Mouse (Mus musculus) CH12.LX (cell line): ENCODE data around the gene Samd1. TPM values are rescaled to one million over a fixed set of nuclear protein-coding genes. Genes with fewer than 3 reads are reported as not detected.

Experiments used
- DNase-seq: peaks from one replicate; pipeline ENCODE4 v3.0.0-alpha.2; 2013; ENCODE audit errors: extremely low read depth
- H3K27ac ChIP-seq: 2 replicates; pipeline ENCODE4 v1.5.1; 2012; ENCODE audit warnings: low read depth, mild to moderate bottlenecking, control low read depth, moderate library complexity; ENCODE audit not compliant: insufficient read depth
- H3K27me3 ChIP-seq: replicated peaks from 2 replicates; pipeline ENCODE3; 2012; ENCODE audit warnings: inconsistent platforms
- H3K36me3 ChIP-seq, 2 experiments: replicated peaks in 1 of 2; 2 replicates each; pipeline versions ENCODE3 to v1.6.1; 2012; ENCODE audit warnings: inconsistent platforms in 1 of 2, low read length in 1 of 2, mild to moderate bottlenecking in 1 of 2, mixed read lengths in 1 of 2, moderate library complexity in 1 of 2; ENCODE audit not compliant: control insufficient read depth in 1 of 2, insufficient read depth in 1 of 2
- H3K4me1 ChIP-seq, 2 experiments: 2 replicates each; pipeline ENCODE4 v1.6.1; 2012; ENCODE audit warnings: inconsistent platforms in 1 of 2, moderate library complexity in 1 of 2; ENCODE audit not compliant: insufficient read depth in 2 of 2, control insufficient read depth in 1 of 2
- H3K4me2 ChIP-seq: 2 replicates; pipeline ENCODE4 v1.6.1; 2012; ENCODE audit warnings: low read depth, mild to moderate bottlenecking, control low read depth; ENCODE audit not compliant: poor library complexity, insufficient read depth, severe bottlenecking
- H3K4me3 ChIP-seq, 3 experiments: fragments of 150-350 bp in 1 of 3; sonication (generic) in 1 of 3; replicated peaks in 1 of 3; 2 replicates each; pipeline versions ENCODE3 to v1.5.1; 2011 to 2012; ENCODE audit warnings: low read depth in 2 of 3, low read length in 2 of 3, mild to moderate bottlenecking in 2 of 3, moderate library complexity in 2 of 3, control low read depth in 1 of 3, improper control_type of control experiment in 1 of 3, inconsistent platforms in 1 of 3, mixed read lengths in 1 of 3; ENCODE audit not compliant: poor library complexity in 1 of 3
- H3K79me2 ChIP-seq: replicated peaks from 2 replicates; pipeline ENCODE4 v1.6.1; 2012; ENCODE audit warnings: mild to moderate bottlenecking, moderate library complexity; ENCODE audit not compliant: control insufficient read depth, poor library complexity, insufficient read depth, severe bottlenecking; ENCODE audit errors: extremely low read depth
- H3K9ac ChIP-seq: 2 replicates; pipeline ENCODE4 v1.6.1; 2012; ENCODE audit warnings: low read depth, mild to moderate bottlenecking, control low read depth, moderate library complexity; ENCODE audit not compliant: insufficient read depth
- H3K9me3 ChIP-seq: replicated peaks from 2 replicates; pipeline ENCODE3; 2012; ENCODE audit warnings: low read length, inconsistent platforms, mixed read lengths
- CHD1 ChIP-seq: IDR thresholded peaks from 2 replicates; pipeline ENCODE4 v1.6.1; 2012; ENCODE audit warnings: low read depth, low read length, improper control_type of control experiment, inconsistent platforms
- CTCF ChIP-seq, 2 experiments: IDR thresholded peaks in 1 of 2; conservative IDR thresholded peaks in 1 of 2; 2 replicates each; pipeline ENCODE4 v1.5.1; 2011 to 2012; ENCODE audit warnings: low read depth in 2 of 2, low read length in 2 of 2, improper control_type of control experiment in 1 of 2, inconsistent platforms in 1 of 2, mild to moderate bottlenecking in 1 of 2, moderate library complexity in 1 of 2
- ELF1 ChIP-seq: IDR thresholded peaks from 2 replicates; pipeline ENCODE4 v1.6.1; 2014; ENCODE audit warnings: low read depth, mild to moderate bottlenecking, inconsistent platforms, low read length, improper control_type of control experiment
- EP300 ChIP-seq: IDR thresholded peaks from 2 replicates; pipeline ENCODE4 v1.6.1; 2011; ENCODE audit warnings: low read length, improper control_type of control experiment
- ETS1 ChIP-seq: conservative IDR thresholded peaks from 2 replicates; pipeline ENCODE4 v1.6.1; 2012; ENCODE audit warnings: low read depth, mild to moderate bottlenecking, inconsistent platforms, low read length, improper control_type of control experiment, moderate library complexity
- IRF4 ChIP-seq: IDR thresholded peaks from 2 replicates; pipeline ENCODE4 v1.6.1; 2014; ENCODE audit warnings: low read depth, mild to moderate bottlenecking, inconsistent platforms, low read length, improper control_type of control experiment
- JUND ChIP-seq: conservative IDR thresholded peaks from 2 replicates; pipeline ENCODE4 v1.6.1; 2011; ENCODE audit warnings: low read depth, low read length, improper control_type of control experiment
- KAT2A ChIP-seq: IDR thresholded peaks from 2 replicates; pipeline ENCODE4 v1.6.1; 2012; ENCODE audit warnings: low read length, improper control_type of control experiment, inconsistent platforms; ENCODE audit not compliant: insufficient replicate concordance
- MAFK ChIP-seq: IDR thresholded peaks from 2 replicates; pipeline ENCODE4 v1.6.1; 2011; ENCODE audit warnings: low read length, improper control_type of control experiment; ENCODE audit not compliant: insufficient replicate concordance
- MAX ChIP-seq: IDR thresholded peaks from 2 replicates; pipeline ENCODE4 v1.6.1; 2011; ENCODE audit warnings: low read length, improper control_type of control experiment
- MAZ ChIP-seq: IDR thresholded peaks from 2 replicates; pipeline ENCODE4 v1.6.1; 2012; ENCODE audit warnings: low read depth, mild to moderate bottlenecking, inconsistent platforms, low read length, improper control_type of control experiment, moderate library complexity
- MEF2A ChIP-seq: IDR thresholded peaks from 2 replicates; pipeline ENCODE4 v1.6.1; 2014; ENCODE audit warnings: low read depth, mild to moderate bottlenecking, inconsistent platforms, low read length, improper control_type of control experiment, borderline replicate concordance
- MXI1 ChIP-seq: IDR thresholded peaks from 2 replicates; pipeline ENCODE4 v1.6.1; 2011; ENCODE audit warnings: mild to moderate bottlenecking, low read depth, low read length, improper control_type of control experiment
- MYC ChIP-seq: IDR thresholded peaks from 2 replicates; pipeline ENCODE4 v1.6.1; 2011; ENCODE audit warnings: low read depth, mild to moderate bottlenecking, improper control_type of control experiment, low read length
- NELFE ChIP-seq: IDR thresholded peaks from 2 replicates; pipeline ENCODE4 v1.6.1; 2011; ENCODE audit warnings: low read depth, low read length, improper control_type of control experiment
- PAX5 ChIP-seq: IDR thresholded peaks from 2 replicates; pipeline ENCODE4 v1.6.1; 2012; ENCODE audit warnings: low read length, inconsistent platforms, mixed read lengths
- POLR2AphosphoS2 ChIP-seq: IDR thresholded peaks from 2 replicates; pipeline ENCODE4 v1.6.1; 2011; ENCODE audit warnings: low read depth, low read length, improper control_type of control experiment
- RAD21 ChIP-seq: IDR thresholded peaks from 2 replicates; pipeline ENCODE4 v1.6.1; 2011; ENCODE audit warnings: low read depth, mild to moderate bottlenecking, low read length, improper control_type of control experiment, moderate library complexity
- RCOR1 ChIP-seq: conservative IDR thresholded peaks from 2 replicates; pipeline ENCODE4 v1.6.1; 2012; ENCODE audit warnings: low read depth, mild to moderate bottlenecking, inconsistent platforms, low read length, improper control_type of control experiment
- SMC3 ChIP-seq: IDR thresholded peaks from 2 replicates; pipeline ENCODE4 v1.6.1; 2011; ENCODE audit warnings: low read depth, low read length, improper control_type of control experiment
- TCF12 ChIP-seq: IDR thresholded peaks from 2 replicates; pipeline ENCODE4 v1.6.1; 2014; ENCODE audit warnings: low read depth, mild to moderate bottlenecking, inconsistent platforms, low read length, improper control_type of control experiment
- ZKSCAN1 ChIP-seq: IDR thresholded peaks from 2 replicates; pipeline ENCODE4 v1.6.1; 2012; ENCODE audit warnings: low read depth, inconsistent platforms, low read length, improper control_type of control experiment, borderline replicate concordance
- ZMIZ1 ChIP-seq: IDR thresholded peaks from 2 replicates; pipeline ENCODE4 v1.6.1; 2012; ENCODE audit warnings: low read depth, mild to moderate bottlenecking, inconsistent platforms, low read length, improper control_type of control experiment
- dilution Hi-C: fragments of 300-500 bp; cut with MboI; formaldehyde crosslinking; loops from 2 replicates; pipeline ENCODE4 v1.14.3; 2020; ENCODE audit warnings: low sequenced_read_pairs; ENCODE audit not compliant: extremely low pct_unique_long_range_greater_than_20kb, extremely low pct_ligation_motif_present
- in situ Hi-C: fragments of 300-500 bp; cut with MboI; formaldehyde crosslinking; loops from 3 replicates; pipeline ENCODE4 v1.14.3; 2019; ENCODE audit warnings: low sequenced_read_pairs, low pct_ligation_motif_present, low pct_unique_long_range_greater_than_20kb, mixed read lengths
- polyA plus RNA-seq: library from polyadenylated mRNA; unstranded; fragments of >175 nt; gene quantifications from 2 replicates; pipeline ENCODE4 v1.2.1, GENCODE M21; 2012; ENCODE audit warnings: low read depth; ENCODE audit not compliant: insufficient read length
- total RNA-seq, 2 experiments: library from RNA; depleted of rRNA; stranded (reverse); fragments of 300-350 nt in 1 of 2; fragments of >200 nt in 1 of 2; gene quantifications; 2 replicates each; pipeline ENCODE4 v1.2.3; 2012 to 2014

Gene Samd1
- total and polyA plus RNA-seq, 3 experiments, result 42.1 to 54.5 (median 42.3) TPM

DNA sequence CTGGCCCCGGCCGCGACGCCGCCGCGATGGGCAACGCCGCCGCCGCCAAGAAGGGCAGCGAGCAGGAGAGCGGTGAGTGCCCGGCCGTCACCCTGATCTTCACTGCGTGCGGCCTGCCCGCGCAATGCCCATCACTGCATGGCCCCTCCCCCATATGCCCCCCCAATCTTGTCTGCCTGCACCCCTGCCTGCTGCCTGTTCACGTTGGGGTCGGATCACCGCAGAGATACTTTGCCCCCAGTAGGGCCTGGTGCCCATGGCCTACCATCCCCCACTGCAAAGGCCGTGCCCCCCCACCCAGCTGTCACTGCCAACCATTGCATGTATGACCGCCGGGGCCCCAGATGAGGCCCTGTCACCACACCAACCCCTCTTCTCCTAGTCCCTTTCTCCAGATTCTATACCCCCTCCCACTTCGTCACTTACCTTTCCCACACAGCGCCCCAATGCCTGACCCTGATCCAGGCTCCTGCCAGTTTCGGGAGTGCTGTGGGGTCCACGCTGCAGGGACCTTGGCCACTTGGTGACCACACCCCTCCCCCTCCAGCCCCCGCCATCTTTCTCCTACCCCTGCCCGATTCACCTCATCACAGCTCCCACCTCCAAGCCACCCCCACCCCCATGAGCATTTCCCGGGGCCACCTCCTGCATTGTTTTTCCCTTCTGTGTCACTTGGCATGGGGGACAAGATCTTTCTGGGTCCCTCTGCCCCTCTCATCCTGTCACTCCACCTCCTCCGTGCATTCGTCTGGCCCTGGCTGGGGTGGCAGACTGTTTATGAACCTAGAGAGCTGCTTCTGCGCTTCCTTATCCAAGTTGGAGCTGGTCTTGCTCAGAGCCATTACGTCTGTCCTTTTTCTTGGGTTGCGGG, 24.1 kb upstream of the Samd1 start:
- in situ Hi-C loops, result no loop called here
- Histone ChIP-seq H3K36me3 (peaks cover 12 to 33% of the 10 kb centered on the region in 2 experiments), H3K79me2 (peaks cover 4% of the 10 kb centered on the region; the same call in 1 of the 2 replicates), H3K9ac (peak overlapping the region; percentile 72), H3K4me2 (peak overlapping the region; percentile 93), H3K4me3 (peak overlapping the region; percentile 66 to 99 (median 82)), H3K4me1 (peaks cover 12 to 43% of the 10 kb centered on the region in 2 experiments), H3K9me3 (no peaks in the 10 kb centered on the region), H3K27me3 (no peaks in the 10 kb centered on the region), H3K27ac (peak overlapping the region; percentile 7; the same call in 1 of the 2 replicates)
- dilution Hi-C loops, result no loop called here
- TF ChIP-seq MYC, result no peak
- no peak for TF ChIP-seq ZMIZ1
- TF ChIP-seq EP300, result no peak
- TF ChIP-seq NELFE, result 0 out of 2 replicates have a peak, but pooled peaks have one; percentile 5
- no peak for TF ChIP-seq POLR2AphosphoS2
- no peak for DNase-seq

DNA sequence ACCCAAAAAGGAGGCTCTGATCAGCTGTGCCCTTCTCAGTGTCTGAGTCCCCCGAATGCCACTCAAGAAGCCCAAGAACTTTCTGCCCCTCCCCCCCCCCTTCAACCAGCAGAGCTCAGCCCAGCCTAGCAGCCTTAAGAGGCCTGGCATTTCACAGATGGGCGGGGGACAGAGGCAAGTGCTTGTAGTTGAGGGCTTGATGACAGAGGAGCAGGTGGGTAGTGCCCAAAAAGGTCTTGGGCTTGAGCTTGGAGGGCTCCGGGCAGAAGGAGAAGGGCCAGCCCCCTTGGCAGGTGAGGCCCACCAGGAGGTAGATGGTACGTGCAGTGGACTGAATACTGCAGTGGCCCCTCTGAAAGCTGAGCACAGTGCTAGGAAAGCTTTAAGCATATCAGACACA, 23.0 kb upstream of the Samd1 start:
- Histone ChIP-seq H3K4me2 (no peak overlapping the region), H3K27ac (no peak overlapping the region), H3K9ac (no peak overlapping the region), H3K9me3 (no peaks in the 10 kb centered on the region), H3K27me3 (no peaks in the 10 kb centered on the region), H3K79me2 (peaks cover 4% of the 10 kb centered on the region; the same call in 1 of the 2 replicates), H3K36me3 (peaks cover 4 to 27% of the 10 kb centered on the region in 2 experiments), H3K4me1 (peaks cover 12 to 45% of the 10 kb centered on the region in 2 experiments), H3K4me3 (no peak overlapping the region)
- in situ Hi-C loops (no loop called here), dilution Hi-C loops (no loop called here)
- no peak for DNase-seq
- TF ChIP-seq POLR2AphosphoS2, result no peak
- TF ChIP-seq MAFK, result no peak
- no peak for TF ChIP-seq MXI1
- TF ChIP-seq RCOR1, result no peak

DNA sequence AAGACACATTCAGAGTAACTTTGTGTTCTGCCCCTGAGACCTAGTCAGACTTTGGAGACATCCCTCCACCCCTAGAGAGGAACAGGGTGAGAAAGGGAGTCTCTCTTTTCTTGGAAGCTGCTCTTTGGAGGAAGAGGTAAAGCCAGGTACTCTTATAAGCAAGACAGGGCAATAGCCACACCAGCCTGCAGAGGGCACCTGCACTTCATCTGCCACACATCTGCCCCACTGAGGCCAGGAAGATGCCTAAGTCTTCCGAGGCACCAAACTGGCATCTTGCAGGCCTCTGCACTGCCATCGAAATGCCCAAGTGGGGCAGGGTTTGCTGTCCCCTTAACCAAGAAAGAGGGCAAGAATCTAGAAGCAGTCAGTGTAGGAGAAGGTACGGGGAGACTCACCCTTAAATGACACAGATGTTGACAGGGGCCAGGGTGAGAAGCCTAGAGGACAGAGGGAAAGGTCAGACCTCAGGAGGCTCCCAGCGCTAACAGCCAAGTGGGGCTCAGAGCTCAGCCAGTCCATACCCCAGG, 21.3 kb upstream of the Samd1 start:
- Histone ChIP-seq H3K36me3 (peaks cover 5 to 31% of the 10 kb centered on the region in 2 experiments), H3K27me3 (no peaks in the 10 kb centered on the region), H3K79me2 (peaks cover 3% of the 10 kb centered on the region; the same call in 1 of the 2 replicates), H3K4me2 (no peak overlapping the region), H3K27ac (no peak overlapping the region), H3K4me1 (peaks cover 14 to 54% of the 10 kb centered on the region in 2 experiments), H3K9ac (no peak overlapping the region), H3K9me3 (no peaks in the 10 kb centered on the region), H3K4me3 (no peak overlapping the region)
- dilution Hi-C loops (no loop called here), in situ Hi-C loops (no loop called here)
- DNase-seq, result no peak
- TF ChIP-seq MAX (no peak), MXI1 (no peak), SMC3 (peak; percentile 40), CTCF (conservative IDR thresholded peaks at IDR 0.05 in 1 of 2, IDR thresholded peaks at IDR 0.05 in 1 of 2; ENCODE audit: low read depth in 2 of 2, low read length in 2 of 2) (peak; percentile 29 to 72; a peak in 2 of 4 replicates), ZKSCAN1 (no peak), JUND (no peak), RAD21 (peak; percentile 62), PAX5 (no peak), TCF12 (no peak), EP300 (no peak), IRF4 (no peak), CHD1 (no peak), KAT2A (no peak), MEF2A (no peak), ELF1 (no peak), MAZ (no peak), ETS1 (no peak)
